29 mouse cellular contexts compared by ENCODE assay signal in the genomic region with DNA sequence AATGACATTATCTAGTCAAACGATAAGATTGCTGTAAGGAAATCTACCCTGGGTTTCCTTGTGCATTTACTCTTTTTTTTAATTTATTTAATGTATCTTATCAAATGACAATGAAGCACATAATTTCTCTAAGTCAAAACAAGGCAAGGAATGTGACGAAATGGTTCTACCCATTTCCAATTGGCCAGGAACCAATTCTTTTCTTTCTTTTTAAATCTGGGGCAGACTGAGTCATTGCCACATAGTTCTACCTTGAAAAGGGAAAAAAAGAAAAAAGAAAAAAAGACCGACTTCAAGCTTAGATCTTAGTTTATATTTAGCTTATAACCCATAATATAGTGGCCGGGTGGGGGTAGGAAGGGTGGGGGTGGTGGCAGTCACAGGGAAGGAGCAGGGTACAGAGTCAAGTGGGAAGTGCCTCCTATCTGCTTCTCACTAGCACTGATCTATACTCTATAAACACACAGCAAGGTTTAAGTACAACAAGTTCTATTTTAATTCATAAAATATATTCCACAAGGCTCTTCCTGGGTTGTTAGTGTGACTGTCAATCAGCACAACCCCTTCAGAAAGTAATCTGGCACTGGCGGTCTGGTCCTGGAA. TPM values are rescaled to one million over a fixed set of nuclear protein-coding genes. Genes with fewer than 3 reads are reported as not detected.
DNase-seq lines count a peak whose midpoint lies in the region; ATAC-seq and TF ChIP-seq lines count a peak whose summit lies in the region.
"Had no signal": no experiment of that assay in that cellular context is flagged by ENCODE, and none has a peak within 500 bp of the region (broad histone marks: within the 10 kb centered on the region; RNA-seq: fewer than 3 reads in every experiment).

No protein-coding gene starts in this region.

- DNase-seq in heart, postnatal 4 days = no peak
- DNase-seq in liver, postnatal 0 days = no peak
- no peak for DNase-seq in intestine, embryonic 14.5 days (ENCODE audit: low spot score)
- no peak for DNase-seq in adrenal gland, adult 2 months
- DNase-seq: adrenal gland, postnatal 10 days; B cell, adult 2 months; cerebellum, adult 8-10 months; gastrocnemius, postnatal 10 days; heart, adult 18-20 months; heart, postnatal 14 days; kidney, postnatal 25 days; layer of hippocampus, postnatal 36 days; lung, embryonic 14.5 days; lung, postnatal 4 days; right cerebral cortex, postnatal 4 days had no signal

- peak overlapping the region; percentile 32; the same call in 1 of the 2 replicates for H3K27ac ChIP-seq in heart, embryonic 13.5 days (replicated peaks)
- H3K27ac ChIP-seq in liver, embryonic 16.5 days (ENCODE audit: low read length) = peak overlapping the region; percentile 45; the same call in 1 of the 2 replicates
- no peak overlapping the region for H3K27ac ChIP-seq in liver, postnatal 0 days (ENCODE audit: low read depth)
- peak overlapping the region; percentile 66; the same call in 1 of the 2 replicates for H3K27ac ChIP-seq in intestine, embryonic 14.5 days (ENCODE audit: low read depth)
- H3K27ac ChIP-seq in stomach, embryonic 16.5 days (ENCODE audit: low read length) = peak overlapping the region; percentile 76
- no peak overlapping the region for H3K27ac ChIP-seq in midbrain, embryonic 15.5 days
- H3K27ac ChIP-seq: forebrain, embryonic 13.5 days; hindbrain, embryonic 13.5 days; layer of hippocampus, adult 2 months; neural tube, embryonic 13.5 days had no signal

- H3K4me1 ChIP-seq in heart, embryonic 13.5 days = peaks cover 40% of the 10 kb centered on the region
- H3K4me1 ChIP-seq in liver, embryonic 16.5 days (ENCODE audit: control insufficient read depth, low read depth, low read length) = peaks cover 4% of the 10 kb centered on the region; the same call in 1 of the 2 replicates
- peaks cover 9% of the 10 kb centered on the region for H3K4me1 ChIP-seq in liver, postnatal 0 days (ENCODE audit: insufficient read depth)
- H3K4me1 ChIP-seq in intestine, embryonic 14.5 days (replicated peaks; ENCODE audit: control insufficient read depth, insufficient read depth, low read length) = peaks cover 12% of the 10 kb centered on the region; the same call in 1 of the 2 replicates
- H3K4me1 ChIP-seq in stomach, embryonic 16.5 days (ENCODE audit: control insufficient read depth, insufficient read depth, low read length) = peaks cover 12% of the 10 kb centered on the region; the same call in 1 of the 2 replicates
- H3K4me1 ChIP-seq in midbrain, embryonic 15.5 days = peaks cover 5% of the 10 kb centered on the region

- H3K27me3 ChIP-seq in heart, embryonic 13.5 days (replicated peaks) = no peaks in the 10 kb centered on the region
- no peaks in the 10 kb centered on the region for H3K27me3 ChIP-seq in liver, embryonic 16.5 days (ENCODE audit: control insufficient read depth, insufficient read depth, low read depth, low read length)
- H3K27me3 ChIP-seq in liver, postnatal 0 days (ENCODE audit: insufficient read depth, low read length) = no peaks in the 10 kb centered on the region
- H3K27me3 ChIP-seq in intestine, embryonic 14.5 days (replicated peaks; ENCODE audit: control insufficient read depth, insufficient read depth, low read length) = no peaks in the 10 kb centered on the region
- no peaks in the 10 kb centered on the region for H3K27me3 ChIP-seq in stomach, embryonic 16.5 days (ENCODE audit: control insufficient read depth, insufficient read depth, low read length)
- no peaks in the 10 kb centered on the region for H3K27me3 ChIP-seq in midbrain, embryonic 15.5 days (replicated peaks)
- H3K27me3 ChIP-seq: CH12.LX; forebrain, embryonic 13.5 days; hindbrain, embryonic 13.5 days; neural tube, embryonic 13.5 days had no signal

- no peak for ATAC-seq in heart, embryonic 13.5 days (ENCODE audit: extremely low read depth, insufficient number of reproducible peaks, low FRiP score, low TSS enrichment)
- ATAC-seq in liver, embryonic 16.5 days (ENCODE audit: low read depth) = no peak
- no peak for ATAC-seq in liver, postnatal 0 days
- no peak for ATAC-seq in intestine, embryonic 14.5 days (replicated peaks; ENCODE audit: low FRiP score, low TSS enrichment, low read depth)
- ATAC-seq in stomach, embryonic 16.5 days (ENCODE audit: insufficient read depth, low FRiP score) = no peak
- no peak for ATAC-seq in midbrain, embryonic 15.5 days (replicated peaks)
- ATAC-seq: forebrain, embryonic 13.5 days; inflammation-experienced regulatory T-cells, adult 6 months; midbrain, embryonic 16.5 days had no signal

- no peaks in the 10 kb centered on the region for H3K9me3 ChIP-seq in heart, embryonic 13.5 days
- no peaks in the 10 kb centered on the region for H3K9me3 ChIP-seq in liver, embryonic 16.5 days (replicated peaks; ENCODE audit: control insufficient read depth, low read length)
- no peaks in the 10 kb centered on the region for H3K9me3 ChIP-seq in liver, postnatal 0 days (ENCODE audit: low read length)
- no peaks in the 10 kb centered on the region for H3K9me3 ChIP-seq in intestine, embryonic 14.5 days (ENCODE audit: control insufficient read depth, low read length)
- H3K9me3 ChIP-seq in stomach, embryonic 16.5 days (replicated peaks; ENCODE audit: control insufficient read depth, low read length) = no peaks in the 10 kb centered on the region
- no peaks in the 10 kb centered on the region for H3K9me3 ChIP-seq in midbrain, embryonic 15.5 days
- H3K9me3 ChIP-seq: forebrain, embryonic 13.5 days; G1E; hindbrain, embryonic 13.5 days; neural tube, embryonic 13.5 days had no signal

- no peak overlapping the region for H3K4me3 ChIP-seq in heart, embryonic 13.5 days
- H3K4me3 ChIP-seq in liver, embryonic 16.5 days (ENCODE audit: low read depth, low read length) = no peak overlapping the region
- no peak overlapping the region for H3K4me3 ChIP-seq in liver, postnatal 0 days (ENCODE audit: low read depth, low read length)
- H3K4me3 ChIP-seq in intestine, embryonic 14.5 days (ENCODE audit: low read depth, low read length) = no peak overlapping the region
- no peak overlapping the region for H3K4me3 ChIP-seq in stomach, embryonic 16.5 days (replicated peaks; ENCODE audit: low read length)
- H3K4me3 ChIP-seq in midbrain, embryonic 15.5 days = no peak overlapping the region
- H3K4me3 ChIP-seq: forebrain, embryonic 13.5 days; hindbrain, embryonic 13.5 days; layer of hippocampus, adult 2 months; myocyte; neural tube, embryonic 13.5 days had no signal

- H3K36me3 ChIP-seq in heart, embryonic 13.5 days = peaks cover 37% of the 10 kb centered on the region
- H3K36me3 ChIP-seq in liver, embryonic 16.5 days (ENCODE audit: control insufficient read depth, insufficient read depth) = peaks cover 16% of the 10 kb centered on the region
- H3K36me3 ChIP-seq in liver, postnatal 0 days (replicated peaks; ENCODE audit: insufficient read depth, low read length) = peaks cover 20% of the 10 kb centered on the region
- H3K36me3 ChIP-seq in intestine, embryonic 14.5 days (ENCODE audit: control insufficient read depth, insufficient read depth, low read length) = peaks cover 30% of the 10 kb centered on the region
- peaks cover 8% of the 10 kb centered on the region; the same call in 1 of the 2 replicates for H3K36me3 ChIP-seq in stomach, embryonic 16.5 days (ENCODE audit: control insufficient read depth, insufficient read depth, low read length)
- peaks cover 28% of the 10 kb centered on the region for H3K36me3 ChIP-seq in midbrain, embryonic 15.5 days (replicated peaks)

- no peak for TF ChIP-seq CTCF in liver, postnatal 0 days (IDR thresholded peaks at IDR 0.05; ENCODE audit: low read depth)

- no peak overlapping the region for H3K9ac ChIP-seq in heart, embryonic 13.5 days
- H3K9ac ChIP-seq in liver, embryonic 16.5 days (ENCODE audit: low read depth, low read length) = no peak overlapping the region
- H3K9ac ChIP-seq in liver, postnatal 0 days (replicated peaks) = no peak overlapping the region
- no peak overlapping the region for H3K9ac ChIP-seq in intestine, embryonic 14.5 days (ENCODE audit: low read length)
- H3K9ac ChIP-seq in stomach, embryonic 16.5 days (ENCODE audit: low read length) = no peak overlapping the region
- no peak overlapping the region for H3K9ac ChIP-seq in midbrain, embryonic 15.5 days
- H3K9ac ChIP-seq: forebrain, embryonic 13.5 days; hindbrain, embryonic 13.5 days; lung, embryonic 14.5 days; neural tube, embryonic 13.5 days had no signal

- no peak for TF ChIP-seq EP300 in liver, postnatal 0 days (IDR thresholded peaks at IDR 0.05; ENCODE audit: low read depth)

- H3K4me2 ChIP-seq in heart, embryonic 13.5 days = no peak overlapping the region
- no peak overlapping the region for H3K4me2 ChIP-seq in liver, embryonic 16.5 days (ENCODE audit: low read depth, low read length)
- H3K4me2 ChIP-seq in liver, postnatal 0 days (ENCODE audit: low read depth, low read length) = no peak overlapping the region
- H3K4me2 ChIP-seq in intestine, embryonic 14.5 days (ENCODE audit: low read length) = no peak overlapping the region
- H3K4me2 ChIP-seq in stomach, embryonic 16.5 days (ENCODE audit: low read depth, low read length) = peak overlapping the region; percentile 21
- no peak overlapping the region for H3K4me2 ChIP-seq in midbrain, embryonic 15.5 days
- H3K4me2 ChIP-seq: forebrain, embryonic 13.5 days; hindbrain, embryonic 13.5 days; liver, embryonic 11.5 days; lung, embryonic 14.5 days; neural tube, embryonic 13.5 days had no signal

- WGBS in heart, embryonic 13.5 days = 40% methylated on average over 5 of the region's 5 CpGs
- WGBS in liver, embryonic 16.5 days (ENCODE audit: insufficient replicate concordance) = 54% methylated on average over 5 of the region's 5 CpGs
- WGBS in liver, postnatal 0 days (ENCODE audit: insufficient replicate concordance) = 52% methylated on average over 5 of the region's 5 CpGs
- 60% methylated on average over 5 of the region's 5 CpGs for WGBS in intestine, embryonic 14.5 days
- 45% methylated on average over 5 of the region's 5 CpGs for WGBS in stomach, embryonic 16.5 days
- WGBS in midbrain, embryonic 15.5 days = 77% methylated on average over 5 of the region's 5 CpGs

RNA-seq across cellular contexts. Expression of gene Ddx1, which starts 32.4 kb away (rescaled TPM):
- 83.0 and 91.9 TPM in 2 replicates for polyA plus RNA-seq in heart, embryonic 13.5 days (2015; fragmentation: Nextera tagmentation; extraction: Ambion mirVana)
- total RNA-seq in heart, postnatal 4 days (2021) = 10 to 100 TPM; 92.6 to 95.4 TPM
- 51.4 and 56.3 TPM in 2 replicates for polyA plus RNA-seq in liver, embryonic 16.5 days (2015; fragmentation: Nextera tagmentation; extraction: Ambion mirVana)
- polyA plus RNA-seq in liver, postnatal 0 days (2015; fragmentation: Nextera tagmentation; extraction: Ambion mirVana) = 46.5 and 48.0 TPM in 2 replicates
- 149 and 170 TPM in 2 replicates for polyA plus RNA-seq in intestine, embryonic 14.5 days (2014; fragmentation: Nextera tagmentation; extraction: Ambion mirVana)
- polyA plus RNA-seq in stomach, embryonic 16.5 days (2015; fragmentation: Nextera tagmentation; extraction: Ambion mirVana) = 122 and 134 TPM in 2 replicates
- polyA plus RNA-seq in midbrain, embryonic 15.5 days (2015; fragmentation: Nextera tagmentation; extraction: Ambion mirVana) = 128 and 132 TPM in 2 replicates
- 100 to 1,000 TPM in 1 of 2 experiments, 10 to 100 TPM in 1; 68.8 to 105 TPM for total RNA-seq in adrenal gland, adult 2 months (2021)
- 0.83 and 0.91 TPM in 2 replicates for polyA plus RNA-seq in adrenal gland, adult 2 months (2012; rRNA removed)

RNA-seq across cellular contexts. Expression of gene Nbas, which starts 52.3 kb away (rescaled TPM):
- polyA plus RNA-seq in heart, embryonic 13.5 days (2015; fragmentation: Nextera tagmentation; extraction: Ambion mirVana) = 7.0 and 7.1 TPM in 2 replicates
- total RNA-seq in heart, postnatal 4 days (2021) = 10 to 100 TPM; 23.8 to 25.2 TPM
- polyA plus RNA-seq in liver, embryonic 16.5 days (2015; fragmentation: Nextera tagmentation; extraction: Ambion mirVana) = 4.4 and 5.1 TPM in 2 replicates
- 2.4 and 2.6 TPM in 2 replicates for polyA plus RNA-seq in liver, postnatal 0 days (2015; fragmentation: Nextera tagmentation; extraction: Ambion mirVana)
- 23.6 and 25.7 TPM in 2 replicates for polyA plus RNA-seq in intestine, embryonic 14.5 days (2014; fragmentation: Nextera tagmentation; extraction: Ambion mirVana)
- polyA plus RNA-seq in stomach, embryonic 16.5 days (2015; fragmentation: Nextera tagmentation; extraction: Ambion mirVana) = 23.6 and 25.6 TPM in 2 replicates
- polyA plus RNA-seq in midbrain, embryonic 15.5 days (2015; fragmentation: Nextera tagmentation; extraction: Ambion mirVana) = 17.5 and 17.7 TPM in 2 replicates
- total RNA-seq in adrenal gland, adult 2 months (2021) = 10 to 100 TPM; 23.2 to 31.4 TPM
- 8.2 and 10.0 TPM in 2 replicates for polyA plus RNA-seq in adrenal gland, adult 2 months (2012; rRNA removed)

Comparison
In these comparisons a context has a peak if more than half of its experiments do, and no peak if none do; other contexts are left out.
1. H3K27ac ChIP-seq: peak in heart, embryonic 13.5 days (single experiment), liver, embryonic 16.5 days (single experiment), intestine, embryonic 14.5 days (single experiment) and stomach, embryonic 16.5 days (single experiment); none in liver, postnatal 0 days (single experiment) and midbrain, embryonic 15.5 days (single experiment).
2. RNA of gene Ddx1, which starts 32.4 kb away (polyA plus RNA-seq): 149 to 170 TPM in intestine, embryonic 14.5 days, 122 to 134 TPM in stomach, embryonic 16.5 days, 128 to 132 TPM in midbrain, embryonic 15.5 days, 83.0 to 91.9 TPM in heart, embryonic 13.5 days, 51.4 to 56.3 TPM in liver, embryonic 16.5 days and 46.5 to 48.0 TPM in liver, postnatal 0 days; 0.83 to 0.91 TPM in adrenal gland, adult 2 months; every median in the first group is over 10 times any median in the second.